Mouse (Mus musculus): Measurements from ENCODE around the gene Hyal2. TPM values are rescaled to one million over a fixed set of nuclear protein-coding genes. Genes with fewer than 3 reads are reported as not detected.
"Not testable (repeated sequence)": the region's sequence is repeated elsewhere in the genome, so short reads cannot be mapped to it uniquely, and the experiment has no call there.

Hyal2 gene
- polyA plus RNA-seq, 1 experiment from 2014 or later: 107 TPM

GRCm38 (mm10) chr9:107555031-107555457 lies 12.7 kb upstream of the Hyal2 start:
- peak; percentile 83 for DNase-seq (ENCODE audit: low spot score)
- H3K4me1 ChIP-seq (replicated peaks; ENCODE audit: control insufficient read depth, insufficient read depth, low read length): peaks cover 42% of the 10 kb centered on the region

GRCm38 (mm10) chr9:107555701-107556100 lies 12.0 kb upstream of the Hyal2 start:
- Histone ChIP-seq H3K4me2 (ENCODE audit: low read length) (peak overlapping the region; percentile 83), H3K9me3 (ENCODE audit: control insufficient read depth, low read length) (no peaks in the 10 kb centered on the region)
- 34% methylated on average over 2 of the region's 2 CpGs for WGBS

More at GRCm38 (mm10) chr9:107555031-107555457, 12.7 kb upstream of the Hyal2 start:
- H3K9me3 ChIP-seq (ENCODE audit: control insufficient read depth, low read length): no peaks in the 10 kb centered on the region
- H3K4me2 ChIP-seq (ENCODE audit: low read length): peak overlapping the region; percentile 83
- peak overlapping the region; percentile 95 for H3K27ac ChIP-seq (ENCODE audit: low read depth)
- H3K27me3 ChIP-seq (replicated peaks; ENCODE audit: control insufficient read depth, insufficient read depth, low read length): no peaks in the 10 kb centered on the region
- H3K4me3 ChIP-seq (ENCODE audit: low read depth, low read length): peak overlapping the region; percentile 57
- peak overlapping the region; percentile 66 for H3K9ac ChIP-seq (ENCODE audit: low read length)
- 0% methylated on average over 22 of the region's 23 CpGs for WGBS
- peaks cover 35% of the 10 kb centered on the region for H3K36me3 ChIP-seq (ENCODE audit: control insufficient read depth, insufficient read depth, low read length)
- ATAC-seq (replicated peaks; ENCODE audit: low FRiP score, low TSS enrichment, low read depth): peak; percentile 26; the same call in 1 of the 2 replicates

GRCm38 (mm10) chr9:107556346-107556745 lies 11.4 kb upstream of the Hyal2 start:
- Histone ChIP-seq H3K4me3 (ENCODE audit: low read depth, low read length) (peak overlapping the region; percentile 57; the same call in 1 of the 2 replicates), H3K27ac (ENCODE audit: low read depth) (no peak overlapping the region), H3K27me3 (replicated peaks; ENCODE audit: control insufficient read depth, insufficient read depth, low read length) (no peaks in the 10 kb centered on the region), H3K9ac (ENCODE audit: low read length) (peak overlapping the region; percentile 30; the same call in 1 of the 2 replicates), H3K4me1 (replicated peaks; ENCODE audit: control insufficient read depth, insufficient read depth, low read length) (peaks cover 34% of the 10 kb centered on the region), H3K4me2 (ENCODE audit: low read length) (peak overlapping the region; percentile 83), H3K9me3 (ENCODE audit: control insufficient read depth, low read length) (no peaks in the 10 kb centered on the region), H3K36me3 (ENCODE audit: control insufficient read depth, insufficient read depth, low read length) (peaks cover 48% of the 10 kb centered on the region)
- no peak for ATAC-seq (replicated peaks; ENCODE audit: low FRiP score, low TSS enrichment, low read depth)
- no peak for DNase-seq (ENCODE audit: low spot score)
- 68% methylated on average over 3 of the region's 3 CpGs for WGBS

More at GRCm38 (mm10) chr9:107555701-107556100, 12.0 kb upstream of the Hyal2 start:
- Histone ChIP-seq H3K4me1 (replicated peaks; ENCODE audit: control insufficient read depth, insufficient read depth, low read length) (peaks cover 40% of the 10 kb centered on the region), H3K9ac (ENCODE audit: low read length) (peak overlapping the region; percentile 66), H3K27me3 (replicated peaks; ENCODE audit: control insufficient read depth, insufficient read depth, low read length) (no peaks in the 10 kb centered on the region), H3K27ac (ENCODE audit: low read depth) (peak overlapping the region; percentile 95; the same call in 1 of the 2 replicates), H3K36me3 (ENCODE audit: control insufficient read depth, insufficient read depth, low read length) (peaks cover 41% of the 10 kb centered on the region), H3K4me3 (ENCODE audit: low read depth, low read length) (peak overlapping the region; percentile 57)
- DNase-seq (ENCODE audit: low spot score): no peak
- ATAC-seq (replicated peaks; ENCODE audit: low FRiP score, low TSS enrichment, low read depth): no peak

GRCm38 (mm10) chr9:107563029-107563581 lies 4.6 kb upstream of the Hyal2 start, which contains the start of gene Tusc2:
Gene Tusc2, plus strand, starts transcription at chr9:107563255.
- Histone ChIP-seq H3K36me3 (ENCODE audit: control insufficient read depth, insufficient read depth, low read length) (peaks cover 52% of the 10 kb centered on the region), H3K4me2 (ENCODE audit: low read length) (peak within 1 kb of the TSS; percentile 78)

GRCm38 (mm10) chr9:107565556-107565955 lies 2.2 kb upstream of the Hyal2 start:
- not testable (repeated sequence) for H3K9ac ChIP-seq (ENCODE audit: low read length); H3K27ac ChIP-seq (ENCODE audit: low read depth); H3K27me3 ChIP-seq (replicated peaks; ENCODE audit: control insufficient read depth, insufficient read depth, low read length); H3K4me3 ChIP-seq (ENCODE audit: low read depth, low read length); H3K9me3 ChIP-seq (ENCODE audit: control insufficient read depth, low read length); DNase-seq (ENCODE audit: low spot score); H3K4me2 ChIP-seq (ENCODE audit: low read length); ATAC-seq (replicated peaks; ENCODE audit: low FRiP score, low TSS enrichment, low read depth)
- Histone ChIP-seq H3K36me3 (ENCODE audit: control insufficient read depth, insufficient read depth, low read length) (peaks cover 29% of the 10 kb centered on the region), H3K4me1 (replicated peaks; ENCODE audit: control insufficient read depth, insufficient read depth, low read length) (peaks cover 28% of the 10 kb centered on the region)
- WGBS: 51% methylated on average over 5 of the region's 5 CpGs

More at GRCm38 (mm10) chr9:107563029-107563581, 4.6 kb upstream of the Hyal2 start, which contains the start of gene Tusc2:
- H3K9me3 ChIP-seq (ENCODE audit: control insufficient read depth, low read length): no peaks in the 10 kb centered on the region
- peak within 1 kb of the TSS; percentile 6; the same call in 1 of the 2 replicates for H3K27ac ChIP-seq (ENCODE audit: low read depth)
- no peaks in the 10 kb centered on the region for H3K27me3 ChIP-seq (replicated peaks; ENCODE audit: control insufficient read depth, insufficient read depth, low read length)
- peak within 1 kb of the TSS; percentile 67 for H3K9ac ChIP-seq (ENCODE audit: low read length)
- peak within 1 kb of the TSS; percentile 83 for H3K4me3 ChIP-seq (ENCODE audit: low read depth, low read length)
- peak; percentile 93 for DNase-seq (ENCODE audit: low spot score)
- under 1% methylated on average over 44 of the region's 46 CpGs for WGBS
- peak; percentile 91 for ATAC-seq (replicated peaks; ENCODE audit: low FRiP score, low TSS enrichment, low read depth)
- peaks cover 19% of the 10 kb centered on the region for H3K4me1 ChIP-seq (replicated peaks; ENCODE audit: control insufficient read depth, insufficient read depth, low read length)

GRCm38 (mm10) chr9:107566041-107566709 lies 1.6 kb upstream of the Hyal2 start:
- H3K9ac ChIP-seq (ENCODE audit: low read length): no peak overlapping the region
- no peak overlapping the region; the same call in 1 of the 2 replicates for H3K27ac ChIP-seq (ENCODE audit: low read depth)
- ATAC-seq (replicated peaks; ENCODE audit: low FRiP score, low TSS enrichment, low read depth) (no peak), DNase-seq (ENCODE audit: low spot score) (peak; percentile 92)
- H3K4me1 ChIP-seq (replicated peaks; ENCODE audit: control insufficient read depth, insufficient read depth, low read length): peaks cover 34% of the 10 kb centered on the region
- H3K4me3 ChIP-seq (ENCODE audit: low read depth, low read length): no peak overlapping the region
- WGBS: 57% methylated on average over 15 of the region's 15 CpGs
- peaks cover 29% of the 10 kb centered on the region for H3K36me3 ChIP-seq (ENCODE audit: control insufficient read depth, insufficient read depth, low read length)
- no peaks in the 10 kb centered on the region for H3K27me3 ChIP-seq (replicated peaks; ENCODE audit: control insufficient read depth, insufficient read depth, low read length)
- no peak overlapping the region for H3K4me2 ChIP-seq (ENCODE audit: low read length)
- H3K9me3 ChIP-seq (ENCODE audit: control insufficient read depth, low read length): no peaks in the 10 kb centered on the region

GRCm38 (mm10) chr9:107566855-107567254 lies 890 bp upstream of the Hyal2 start:
- DNase-seq (ENCODE audit: low spot score) (no peak), ATAC-seq (replicated peaks; ENCODE audit: low FRiP score, low TSS enrichment, low read depth) (no peak)
- H3K36me3 ChIP-seq (ENCODE audit: control insufficient read depth, insufficient read depth, low read length): peaks cover 29% of the 10 kb centered on the region
- H3K9me3 ChIP-seq (ENCODE audit: control insufficient read depth, low read length): no peaks in the 10 kb centered on the region
- H3K9ac ChIP-seq (ENCODE audit: low read length): no peak overlapping the region
- peak overlapping the region; percentile 80; the same call in 1 of the 2 replicates for H3K27ac ChIP-seq (ENCODE audit: low read depth)
- H3K4me1 ChIP-seq (replicated peaks; ENCODE audit: control insufficient read depth, insufficient read depth, low read length): peaks cover 39% of the 10 kb centered on the region
- WGBS: 64% methylated on average over 3 of the region's 3 CpGs
- H3K4me2 ChIP-seq (ENCODE audit: low read length): no peak overlapping the region
- no peaks in the 10 kb centered on the region for H3K27me3 ChIP-seq (replicated peaks; ENCODE audit: control insufficient read depth, insufficient read depth, low read length)
- H3K4me3 ChIP-seq (ENCODE audit: low read depth, low read length): no peak overlapping the region

- H3K27ac ChIP-seq (ENCODE audit: low read depth): peak overlapping the region; percentile 80
- WGBS: under 1% methylated on average over 41 of the region's 41 CpGs
- peak overlapping the region; percentile 70 for H3K4me3 ChIP-seq (ENCODE audit: low read depth, low read length)
- DNase-seq (ENCODE audit: low spot score) (peak; percentile 94), ATAC-seq (replicated peaks; ENCODE audit: low FRiP score, low TSS enrichment, low read depth) (peak; percentile 81)
- peaks cover 40% of the 10 kb centered on the region for H3K36me3 ChIP-seq (ENCODE audit: control insufficient read depth, insufficient read depth, low read length)
- H3K4me1 ChIP-seq (replicated peaks; ENCODE audit: control insufficient read depth, insufficient read depth, low read length): peaks cover 35% of the 10 kb centered on the region
- H3K9ac ChIP-seq (ENCODE audit: low read length): peak overlapping the region; percentile 71
- peak overlapping the region; percentile 95 for H3K4me2 ChIP-seq (ENCODE audit: low read length)
- no peaks in the 10 kb centered on the region for H3K27me3 ChIP-seq (replicated peaks; ENCODE audit: control insufficient read depth, insufficient read depth, low read length)
- no peaks in the 10 kb centered on the region for H3K9me3 ChIP-seq (ENCODE audit: control insufficient read depth, low read length)
Measured at GRCm38 (mm10) chr9:107568331-107569261, 851 bp downstream of the Hyal2 start.
